Mouse (Mus musculus) ES-E14 (cell line): Measurements from ENCODE around the gene Ntrk2.

Experiments
- CHD2 ChIP-seq: IDR thresholded peaks from 2 replicates; pipeline ENCODE4 v1.6.1; 2014; ENCODE audit warnings: mild to moderate bottlenecking, low read depth, low read length, inconsistent platforms
- HCFC1 ChIP-seq: IDR thresholded peaks from 2 replicates; pipeline ENCODE4 v1.6.1; 2012; ENCODE audit warnings: low read length, inconsistent platforms, borderline replicate concordance; ENCODE audit not compliant: insufficient read depth
- ZC3H11A ChIP-seq: IDR thresholded peaks from 2 replicates; pipeline ENCODE4 v1.6.1; 2012; ENCODE audit warnings: low read depth, mild to moderate bottlenecking, inconsistent platforms, low read length, borderline replicate concordance
- ZNF384 ChIP-seq: IDR thresholded peaks from 2 replicates; pipeline ENCODE4 v1.6.1; 2012; ENCODE audit warnings: low read depth, low read length, inconsistent platforms

GRCm38 (mm10) chr13:58954331-58954730 lies 148.0 kb downstream of the Ntrk2 start:
- no peak for TF ChIP-seq HCFC1
- TF ChIP-seq ZNF384: no peak
- TF ChIP-seq ZC3H11A: no peak
- no peak for TF ChIP-seq CHD2
